Mouse (Mus musculus) thymus, postnatal 10 days (tissue): Measurements from ENCODE around the gene Slc22a23.
"Not testable (repeated sequence)": the region's sequence is repeated elsewhere in the genome, so short reads cannot be mapped to it uniquely, and the experiment has no call there.

Source experiments
- DNase-seq, 2 experiments: peaks; one replicate each; pipeline ENCODE4 v3.0.0; 2021; ENCODE audit warnings: low spot score in 2 of 2

The Slc22a23 gene

DNA sequence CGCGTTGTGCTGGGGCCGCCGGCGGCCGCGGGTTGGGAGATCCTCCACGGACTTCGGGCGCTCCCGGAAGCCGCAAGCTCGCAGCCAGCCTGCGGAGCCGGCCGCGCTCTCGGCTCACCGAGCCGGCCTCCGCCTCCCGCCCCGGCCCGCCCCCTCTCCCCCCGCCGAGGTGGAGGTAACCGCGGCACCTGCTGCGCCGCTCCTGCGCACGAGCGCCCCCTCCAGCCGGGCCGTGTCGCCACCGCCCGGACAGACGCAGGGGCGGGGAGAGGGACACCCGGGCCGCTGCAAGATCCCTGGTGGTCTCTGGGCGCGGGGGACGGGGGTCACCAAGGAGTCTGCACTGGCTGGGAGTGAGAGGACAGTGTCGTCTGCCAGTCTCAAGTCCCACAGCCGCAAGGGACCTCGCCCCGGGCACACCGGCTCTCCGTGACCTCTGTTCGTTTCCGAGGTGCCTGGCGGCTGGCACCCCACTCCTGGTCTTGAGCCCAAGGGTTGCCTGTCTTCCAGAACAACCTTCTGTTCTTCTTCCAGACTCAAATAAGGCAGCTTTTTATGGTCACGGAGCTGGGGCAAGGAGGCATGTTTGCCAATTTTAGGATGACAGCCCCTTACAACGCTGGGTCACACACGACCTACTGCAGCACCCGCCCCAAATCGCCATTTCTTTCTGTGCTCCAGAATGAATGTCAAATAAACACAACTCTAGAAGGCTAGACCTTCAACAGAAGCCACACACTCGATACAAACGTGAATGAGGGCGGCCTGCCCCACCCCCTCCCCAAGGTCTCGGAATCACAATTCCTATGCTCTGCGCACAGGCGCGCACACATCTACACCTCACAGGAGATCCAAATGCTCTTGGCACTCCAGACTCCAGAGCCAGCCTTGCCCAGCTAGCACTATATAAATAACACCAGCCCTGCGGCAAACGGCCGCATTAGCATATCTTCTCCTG lies at the start of gene Slc22a23:
TSS of gene Slc22a23 (minus strand) at position 55 of the 958 bp plus-strand sequence.
- peak; percentile 59 to 81 for DNase-seq

DNA sequence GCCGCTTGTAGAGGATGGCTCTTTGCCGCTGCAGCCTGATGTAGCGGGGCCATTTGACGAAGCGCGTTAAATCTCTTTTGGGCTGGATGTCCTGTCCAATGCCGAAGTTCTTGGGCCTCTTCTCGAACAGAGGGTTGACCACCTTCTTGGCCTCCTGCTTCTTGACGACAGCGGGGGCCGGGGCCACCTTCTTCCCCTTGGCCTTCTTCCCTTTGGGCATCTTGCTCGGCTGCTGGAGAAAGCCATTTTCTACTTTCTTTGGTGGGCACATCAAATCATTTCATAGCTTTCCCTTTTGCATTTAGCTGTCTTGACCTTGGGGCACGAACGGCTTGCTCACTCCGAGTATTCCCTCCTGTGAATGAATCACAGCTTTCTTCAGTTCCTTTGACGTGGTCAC lies 49.3 kb upstream of the Slc22a23 start:
- not testable (repeated sequence) for DNase-seq

DNA sequence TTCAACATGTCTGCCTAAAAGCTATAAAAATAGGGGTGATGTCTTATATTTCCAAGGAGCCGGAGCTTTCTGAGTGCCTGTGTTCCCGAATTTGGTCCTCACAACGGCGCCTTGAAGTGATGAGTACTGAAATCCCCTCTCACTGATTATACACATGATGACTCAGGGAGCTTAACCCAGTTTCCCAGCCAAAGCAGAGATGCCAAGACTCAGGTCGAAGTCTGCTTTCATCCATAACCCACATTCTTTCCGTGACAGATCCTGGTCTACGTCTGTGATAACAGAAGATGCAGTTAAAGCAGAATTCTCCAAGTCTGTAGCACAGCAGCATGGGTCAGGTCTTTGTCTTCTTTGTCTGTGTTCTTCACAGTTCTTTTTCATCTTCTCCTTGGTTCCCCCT lies 47.4 kb upstream of the Slc22a23 start:
- no peak for DNase-seq

DNA sequence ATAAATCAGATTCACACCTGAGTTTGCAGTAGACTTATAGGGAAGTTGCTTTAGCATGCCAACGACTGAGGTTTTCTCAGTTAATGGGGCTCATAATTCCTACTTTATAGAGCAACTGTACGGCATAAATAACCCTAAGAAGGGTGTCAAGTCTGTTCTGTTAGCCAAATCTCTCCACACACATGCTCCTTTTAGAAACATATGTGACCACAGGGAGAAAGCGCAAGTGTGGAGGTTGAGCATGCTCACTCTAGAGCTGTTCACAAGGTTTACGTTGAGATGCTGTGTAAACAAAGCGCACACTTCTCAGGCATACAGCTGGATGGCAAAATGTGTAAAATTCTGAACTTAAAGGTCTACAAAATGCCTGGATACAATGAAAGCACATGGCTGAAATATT lies 43.2 kb upstream of the Slc22a23 start:
- no peak for DNase-seq

DNA sequence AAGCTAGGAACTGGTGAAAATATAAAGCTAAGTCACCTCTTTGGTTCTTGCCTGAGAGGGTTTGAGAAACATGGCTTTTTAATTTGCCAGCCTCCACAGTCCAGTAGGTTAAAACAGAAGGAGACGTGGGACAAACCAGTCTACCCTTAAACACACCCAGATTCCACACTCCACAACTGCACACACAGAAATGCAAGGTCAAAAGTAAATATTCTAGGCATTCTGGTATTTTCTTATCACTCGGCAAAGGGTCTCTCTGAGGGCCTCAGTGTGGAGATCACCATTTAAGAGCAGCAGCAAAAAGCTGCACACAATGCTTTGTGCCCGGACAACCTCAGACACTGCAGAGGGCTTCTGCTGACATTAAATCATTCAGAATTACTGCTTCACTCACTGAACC lies 38.4 kb upstream of the Slc22a23 start:
- no peak for DNase-seq

DNA sequence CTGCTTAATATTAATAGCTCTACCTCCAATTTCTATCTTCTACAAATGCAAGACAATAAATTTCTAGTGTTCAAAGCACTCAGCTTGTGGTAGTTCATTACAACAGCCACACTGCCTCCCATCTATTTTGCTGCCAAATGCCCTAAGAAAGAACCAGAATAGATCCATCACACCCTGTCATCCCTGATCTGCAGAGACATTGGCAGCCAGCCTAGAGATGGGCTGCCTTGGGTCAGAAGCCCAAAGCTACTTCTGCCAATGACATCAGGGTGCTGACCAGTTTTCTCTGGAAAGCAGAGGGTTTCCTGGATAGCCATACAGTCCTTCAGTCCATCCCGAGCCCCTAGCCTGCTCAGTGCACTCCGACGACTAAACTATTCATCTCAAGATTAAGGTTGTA lies 33.9 kb upstream of the Slc22a23 start:
- DNase-seq = no peak

DNA sequence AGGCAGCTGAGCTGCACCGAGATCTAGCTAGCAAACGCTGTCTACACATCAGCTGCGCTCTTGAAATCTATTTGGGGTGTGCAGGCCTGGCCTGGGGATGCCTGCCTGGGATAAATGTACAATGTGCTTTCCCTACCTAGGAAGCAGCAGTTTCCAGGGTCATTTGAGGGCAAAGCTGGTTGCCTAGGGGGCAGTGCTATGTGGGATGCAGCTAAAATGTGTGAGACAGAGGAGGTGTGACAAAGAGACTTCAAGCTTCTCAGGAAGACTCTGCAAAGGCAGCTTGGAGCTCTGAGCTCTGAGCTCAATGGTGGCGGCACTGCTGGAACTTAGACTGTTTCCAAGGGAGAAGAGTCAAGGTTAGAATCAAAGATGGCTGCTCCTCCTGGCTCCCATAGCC lies 30.2 kb upstream of the Slc22a23 start:
- DNase-seq = no peak

DNA sequence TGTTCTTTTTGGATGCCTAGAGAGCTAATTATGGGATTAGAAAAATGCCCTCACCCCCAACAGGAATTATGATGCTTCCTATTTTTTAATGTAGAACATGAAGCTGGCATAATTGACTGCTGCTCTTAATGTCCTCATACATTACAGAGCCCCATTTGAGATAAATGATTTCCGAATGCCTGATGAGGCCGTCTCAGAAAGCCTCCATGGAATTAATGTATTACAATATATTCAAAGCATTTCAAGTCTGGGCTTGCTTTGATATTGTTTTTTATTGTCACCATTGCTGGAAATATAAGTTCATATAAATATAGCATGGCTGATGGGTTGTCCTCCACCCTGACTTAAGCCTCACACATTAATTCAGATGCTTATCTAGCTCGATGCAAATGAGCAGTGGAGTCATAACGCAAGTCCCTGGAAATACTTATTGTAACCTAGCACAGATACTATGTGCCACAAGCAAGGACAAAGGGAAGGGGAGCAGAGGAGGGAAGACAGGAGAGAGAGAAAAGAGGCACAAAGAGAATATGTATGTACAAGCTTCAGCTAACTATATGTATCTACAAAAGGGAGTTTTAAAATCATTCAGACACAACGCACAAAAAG lies 28.0 kb upstream of the Slc22a23 start:
- DNase-seq = no peak

DNA sequence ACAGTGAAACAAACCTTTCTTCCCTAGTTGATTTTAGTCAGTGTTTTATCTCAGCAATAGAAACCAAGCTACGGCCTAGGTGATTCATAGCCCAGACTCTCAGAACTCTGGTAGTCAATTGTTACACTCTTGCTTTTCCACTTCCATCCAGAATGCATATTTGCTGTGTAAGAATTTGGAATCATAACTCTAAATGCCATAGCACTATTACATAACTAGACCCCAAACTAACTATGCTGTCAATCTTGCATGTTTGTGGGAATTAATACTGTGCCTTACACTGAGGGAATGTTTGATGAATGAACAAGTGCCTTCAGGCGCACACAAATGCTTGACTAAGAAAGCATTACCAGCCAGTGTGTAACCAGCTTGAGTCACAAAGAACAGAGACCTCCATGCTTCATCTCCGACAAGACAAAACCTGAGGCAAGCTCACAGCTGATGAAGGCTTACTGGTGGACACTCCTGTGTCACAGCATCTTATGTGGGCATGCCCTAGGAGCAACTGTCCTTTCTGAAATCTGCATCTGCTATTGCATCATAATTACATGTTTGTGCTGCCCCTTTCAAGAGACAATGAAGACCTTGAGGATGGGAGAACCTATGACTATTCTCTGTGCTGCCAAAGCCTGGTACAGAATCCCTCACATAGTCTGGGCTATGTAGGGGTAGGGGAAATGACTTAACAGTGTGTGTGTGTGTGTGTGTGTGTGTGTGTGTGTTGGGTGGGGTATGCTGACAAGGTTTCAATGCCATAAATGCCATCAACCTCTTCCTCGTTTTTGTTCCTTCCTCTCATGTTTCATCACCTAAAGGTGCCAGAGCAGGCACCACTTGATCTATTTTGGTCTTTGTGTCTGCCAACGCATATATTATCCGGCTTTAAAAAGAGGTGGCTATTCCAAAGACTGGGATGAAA lies 27.2 kb upstream of the Slc22a23 start:
- DNase-seq = no peak

DNA sequence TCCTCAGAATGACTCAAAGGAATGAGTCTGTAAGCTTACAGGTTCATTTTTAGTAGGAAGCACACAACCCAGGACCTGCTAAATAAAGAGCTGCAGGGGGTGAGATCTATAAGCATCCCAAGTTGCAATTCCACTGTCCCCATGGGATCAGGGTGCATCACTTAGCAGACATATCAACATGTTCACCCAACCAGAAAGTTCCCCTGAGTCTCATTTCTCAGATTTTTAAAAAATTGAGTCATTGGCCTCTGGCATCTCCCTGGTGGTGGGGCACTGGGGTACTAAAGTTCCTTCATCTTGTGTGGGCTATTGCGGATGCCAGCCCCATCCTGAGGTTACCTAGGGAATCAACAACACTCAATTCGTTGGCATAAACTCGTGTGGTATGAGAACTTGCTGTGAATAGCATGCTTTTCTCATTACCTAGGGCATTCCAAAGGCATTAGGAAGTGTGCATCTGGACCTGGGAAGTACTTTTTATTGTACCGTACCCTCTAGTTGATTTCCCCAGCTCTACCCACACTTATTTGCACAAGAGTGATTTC lies 25.4 kb upstream of the Slc22a23 start:
- DNase-seq = no peak

DNA sequence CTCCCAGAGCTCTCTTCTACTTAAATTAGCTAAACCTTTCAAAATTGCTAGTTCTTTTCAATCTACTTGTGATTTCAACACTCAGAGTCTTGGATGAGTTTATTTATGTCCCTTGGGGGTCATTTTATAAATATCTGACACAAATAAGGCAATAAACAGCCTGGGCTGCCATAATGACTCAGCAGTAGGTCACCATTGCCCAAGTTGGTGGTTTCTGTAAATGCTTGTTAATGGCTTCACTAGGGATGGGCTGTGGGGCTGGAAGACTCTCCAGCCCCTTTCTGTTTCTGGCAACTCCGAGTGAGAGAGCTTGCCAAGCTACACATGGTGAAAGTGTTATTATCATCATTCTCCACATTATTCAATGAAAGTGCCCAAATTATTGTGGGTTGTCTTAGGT lies 20.2 kb upstream of the Slc22a23 start:
- no peak for DNase-seq

DNA sequence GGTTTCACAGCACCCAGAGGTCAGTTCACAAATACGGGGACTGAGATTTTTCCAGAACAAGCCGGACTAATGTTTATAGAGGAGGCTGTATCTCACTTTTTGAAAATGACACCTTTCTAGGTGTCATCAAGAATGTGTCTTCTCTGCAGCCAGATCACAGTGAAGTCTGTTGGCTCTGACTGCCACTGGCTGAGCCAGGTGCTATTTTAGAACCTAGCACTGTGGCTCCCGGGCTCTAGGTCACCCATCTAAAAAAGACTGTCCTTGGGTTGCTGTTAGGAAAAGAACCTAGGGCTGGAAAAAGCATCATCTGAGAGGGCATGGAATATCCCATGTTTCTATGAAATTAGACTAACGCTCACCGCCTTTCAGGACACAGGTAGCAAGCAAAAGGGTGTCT lies 10.7 kb upstream of the Slc22a23 start:
- DNase-seq = no peak

DNA sequence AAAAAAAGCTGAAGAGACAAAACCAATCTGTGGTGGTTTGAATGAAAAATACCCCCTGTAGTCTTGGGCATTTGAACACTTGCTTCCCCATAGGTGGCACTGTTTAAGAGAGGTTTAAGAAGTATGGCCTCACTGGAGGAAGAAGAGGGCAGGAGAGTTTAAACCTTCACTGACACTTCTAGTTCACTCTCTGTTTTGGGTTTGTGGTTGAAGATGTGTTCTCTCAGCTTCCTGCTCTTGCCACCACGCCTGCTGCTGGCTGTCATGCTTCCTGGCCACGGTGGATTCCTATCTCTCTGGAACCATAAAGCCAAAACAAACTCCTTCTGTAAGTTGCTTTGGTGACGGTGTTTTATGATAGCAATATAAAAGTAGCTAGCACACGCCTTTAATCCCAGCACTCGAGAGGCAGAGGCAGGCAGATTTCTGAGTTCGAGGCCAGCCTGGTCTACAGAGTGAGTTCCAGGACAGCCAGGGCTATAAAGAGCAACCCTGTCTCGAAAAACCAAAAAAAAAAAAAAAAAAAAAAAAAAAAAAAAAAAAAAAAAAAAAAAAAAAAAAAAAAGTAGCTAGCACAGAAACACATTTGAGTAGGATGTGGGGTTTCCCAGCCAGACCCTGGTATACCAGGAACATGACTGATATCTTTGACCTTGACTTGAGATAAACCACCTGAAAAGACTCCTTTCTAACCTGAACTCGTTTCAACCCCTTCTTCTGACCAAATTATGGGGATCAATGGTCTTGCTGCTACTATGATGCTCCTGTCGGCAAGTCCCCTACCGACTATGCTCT lies 10.0 kb upstream of the Slc22a23 start:
- DNase-seq = no peak

DNA sequence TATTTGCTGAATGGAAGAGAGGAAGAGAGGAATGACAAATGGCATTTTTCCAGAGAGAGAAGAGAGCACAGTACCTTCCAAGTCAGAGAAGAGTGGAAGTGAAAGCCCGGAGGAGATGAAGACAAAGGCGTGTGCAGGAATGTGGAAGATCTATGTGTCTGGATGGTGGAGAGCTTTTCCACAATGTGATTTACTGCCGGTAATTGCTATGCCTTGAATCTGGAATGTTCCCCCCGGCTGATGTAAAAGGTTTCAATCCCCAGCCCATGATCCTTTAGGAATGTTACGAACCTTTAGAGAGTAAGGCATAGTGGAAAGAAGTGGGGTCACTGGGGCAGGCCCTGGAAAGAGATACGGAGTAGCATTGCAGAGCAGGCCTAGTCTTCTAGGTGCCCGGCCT lies 8.3 kb upstream of the Slc22a23 start:
- no peak for DNase-seq

DNA sequence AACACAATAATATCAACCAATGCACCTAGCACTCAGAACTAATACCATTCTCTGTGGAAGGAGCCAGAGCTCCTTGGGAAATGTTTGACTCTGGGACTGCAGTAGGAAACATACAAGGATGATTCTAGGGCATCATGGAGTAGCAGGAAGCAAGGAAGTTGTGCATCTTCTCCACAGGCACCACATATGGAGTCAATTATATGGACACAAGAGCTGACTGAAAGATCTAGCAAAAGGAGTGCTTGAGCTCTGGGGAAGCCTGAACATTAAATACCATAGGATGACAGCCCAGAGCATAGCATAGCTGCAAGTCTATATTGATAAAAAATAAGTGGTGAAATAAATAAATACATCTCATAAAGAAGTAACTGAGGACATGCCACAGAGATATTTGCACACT lies 6.5 kb upstream of the Slc22a23 start:
- DNase-seq = no peak

DNA sequence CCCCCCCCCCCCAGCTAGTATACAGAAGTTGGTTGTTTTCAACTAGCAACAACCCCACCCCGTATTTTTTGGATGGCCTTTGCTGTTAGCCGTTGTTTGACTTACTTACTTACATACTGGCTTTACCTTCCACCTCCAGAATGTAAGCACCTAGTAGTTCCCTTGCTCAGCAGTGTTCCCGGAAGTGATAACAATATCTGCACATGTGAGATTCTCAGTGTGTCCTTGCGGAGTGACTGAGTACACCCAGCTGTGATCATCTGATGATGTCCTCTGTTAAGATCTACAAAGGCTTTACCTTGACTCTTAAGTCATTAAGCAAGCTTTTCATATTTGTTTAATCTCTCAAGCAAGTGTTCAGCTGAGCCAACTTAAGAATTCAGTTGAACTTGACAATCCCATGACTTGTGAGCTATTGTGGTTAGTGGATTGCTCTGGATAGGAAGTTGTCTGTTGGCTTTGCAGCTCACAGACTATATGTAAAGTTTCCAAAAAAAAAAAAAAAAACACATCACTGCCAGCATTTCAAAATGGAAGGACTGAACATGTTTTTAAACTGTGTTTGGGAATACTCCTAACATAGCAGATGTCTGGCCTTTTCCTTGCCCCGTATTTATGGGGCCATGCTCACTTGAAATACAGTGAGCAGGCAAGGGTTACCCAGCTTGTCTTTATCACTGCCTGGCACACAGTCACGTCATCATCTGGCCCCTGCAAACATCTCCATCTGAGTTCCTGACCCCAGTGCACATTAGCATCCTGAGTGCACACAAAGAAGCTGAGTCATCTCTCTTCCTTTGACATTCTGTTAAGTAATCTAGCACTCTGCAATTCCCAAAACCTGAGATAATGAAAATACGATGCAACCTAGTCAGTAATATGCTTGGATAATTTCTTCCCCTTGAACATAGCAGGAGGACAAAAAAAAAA lies 3.2 kb upstream of the Slc22a23 start:
- DNase-seq = no peak

DNA sequence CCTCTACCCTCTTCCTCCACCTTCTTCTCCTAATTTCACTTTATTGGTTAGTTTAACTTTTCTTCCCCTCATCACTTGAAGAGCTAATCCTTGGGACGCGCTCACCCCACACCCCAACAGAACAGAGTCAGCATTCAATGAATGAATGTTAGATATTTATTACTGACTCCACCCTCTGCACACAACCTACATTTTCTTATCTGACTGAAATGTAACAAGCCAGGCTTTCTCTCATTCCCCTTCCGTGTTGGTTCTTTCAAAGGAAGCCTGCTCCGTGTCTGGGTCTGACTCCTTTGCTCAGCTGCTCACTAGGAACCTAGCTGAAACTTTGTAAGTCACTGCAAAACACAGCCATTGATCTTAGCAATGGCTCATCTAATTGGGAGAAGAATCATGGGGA lies 1.8 kb upstream of the Slc22a23 start:
- no peak for DNase-seq

DNA sequence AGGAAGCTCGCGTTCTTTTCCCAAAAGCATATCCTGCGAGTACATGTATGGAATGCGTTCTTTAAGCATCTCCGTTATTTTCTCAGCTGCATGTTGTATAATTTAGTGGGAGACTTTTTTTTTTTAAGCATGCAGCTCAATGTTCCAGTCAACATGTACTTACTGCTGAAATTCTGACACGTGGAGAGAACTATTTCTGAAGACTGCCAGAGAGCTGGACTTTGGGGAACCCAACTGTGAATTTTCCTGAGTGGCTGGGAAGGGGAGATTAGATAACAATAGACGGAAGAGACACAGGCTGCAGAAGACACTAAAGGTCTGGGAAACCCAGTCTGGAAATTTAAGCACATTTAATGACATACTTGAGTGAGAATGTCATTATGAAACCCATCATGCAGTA lies 1.3 kb upstream of the Slc22a23 start:
- no peak for DNase-seq

DNA sequence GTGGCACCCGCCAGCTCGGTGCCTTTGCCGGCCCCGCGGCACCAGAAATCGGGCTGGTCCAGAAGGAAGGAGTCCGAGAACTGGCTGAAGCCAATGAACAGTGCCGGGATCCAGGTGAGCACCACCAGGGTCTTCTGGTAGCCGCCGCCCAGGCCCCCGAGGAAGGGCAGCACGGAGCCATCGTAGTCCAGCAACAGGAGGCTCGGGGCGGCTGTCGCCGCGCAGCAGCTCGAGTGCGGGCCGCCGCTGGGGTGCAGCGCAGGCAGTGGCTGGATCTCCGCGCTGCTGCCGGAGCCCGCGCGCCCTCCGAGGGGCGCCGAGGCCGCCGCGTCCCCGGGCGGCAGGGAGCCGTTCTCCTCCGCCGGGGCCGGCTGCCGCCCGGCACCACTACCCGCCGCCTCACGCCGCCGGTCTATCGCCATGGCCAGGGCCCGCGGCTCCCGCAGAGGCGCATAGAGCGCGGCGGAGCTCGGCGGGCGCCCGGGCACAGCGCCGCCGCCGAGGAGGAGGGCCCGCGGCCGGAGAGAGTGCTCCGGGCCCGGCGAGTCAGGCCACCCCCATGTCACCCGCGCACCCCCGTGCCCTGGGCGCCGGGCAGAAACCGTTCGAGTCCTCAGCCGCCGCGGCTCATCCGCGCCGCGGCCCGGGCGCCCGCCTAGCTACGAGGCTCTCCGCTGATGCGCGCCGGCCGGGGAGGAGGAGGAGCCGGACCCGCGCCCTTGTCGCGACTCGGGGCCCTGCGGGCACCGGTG lies 430 bp downstream of the Slc22a23 start:
- DNase-seq = peak; percentile 5 to 31
